Mouse (Mus musculus): ENCODE data around the gene Exoc2. TPM values are rescaled to one million over a fixed set of nuclear protein-coding genes. Genes with fewer than 3 reads are reported as not detected.

Exoc2 gene
- total and polyA plus RNA-seq, 2 experiments: 3.3 to 10.9 TPM

DNA sequence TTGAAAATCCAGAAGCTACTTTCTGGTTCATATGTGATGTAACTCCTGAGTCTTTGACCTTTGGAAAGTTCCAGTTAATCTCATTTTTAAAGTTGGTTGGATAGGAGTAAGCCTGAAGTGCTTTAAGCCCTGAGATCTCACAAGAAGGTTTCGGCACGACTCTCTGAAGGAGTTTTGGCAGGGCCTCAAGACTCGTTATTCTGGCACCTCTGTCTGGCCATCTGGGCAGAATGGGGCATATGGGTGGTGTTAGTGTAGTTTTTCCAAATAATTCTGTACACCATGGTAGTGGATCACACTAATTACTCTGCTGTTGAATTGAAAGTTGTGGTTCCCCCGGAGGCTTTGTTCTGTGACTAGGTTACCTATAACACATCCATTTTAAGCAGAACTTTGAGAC is 4.3 kb upstream of the Exoc2 start:
- no peak overlapping the region for H3K27ac ChIP-seq (replicated peaks; ENCODE audit: insufficient read depth, low read depth, low read length)
- TF ChIP-seq POLR2A (IDR thresholded peaks at IDR 0.05; ENCODE audit: extremely low read depth, insufficient read depth, low read length): no peak
- no peak for TF ChIP-seq CTCF (IDR thresholded peaks at IDR 0.05; ENCODE audit: low read depth, low read length)
- no peak for DNase-seq (ENCODE audit: extremely low read depth, low read depth, low spot score)
- WGBS: 84% methylated on average over 4 of the region's 4 CpGs
- no peak overlapping the region for H3K4me3 ChIP-seq (ENCODE audit: insufficient read depth, low read depth, low read length)
- H3K4me1 ChIP-seq (ENCODE audit: control insufficient read depth, insufficient read depth, low read length): peaks cover 4% of the 10 kb centered on the region
- H3K27me3 ChIP-seq (ENCODE audit: control insufficient read depth, insufficient read depth, low read length): no peaks in the 10 kb centered on the region
- no peaks in the 10 kb centered on the region for H3K36me3 ChIP-seq (ENCODE audit: control insufficient read depth, insufficient read depth, low read length)
- no peak overlapping the region for H3K9ac ChIP-seq (ENCODE audit: low read depth, low read length)
- H3K79me2 ChIP-seq (ENCODE audit: control insufficient read depth, insufficient read depth, low read length): no peaks in the 10 kb centered on the region

- Histone ChIP-seq H3K79me2 (ENCODE audit: control insufficient read depth, insufficient read depth, low read length) (no peaks in the 10 kb centered on the region), H3K4me1 (ENCODE audit: control insufficient read depth, insufficient read depth, low read length) (peaks cover 8% of the 10 kb centered on the region), H3K27me3 (ENCODE audit: control insufficient read depth, insufficient read depth, low read length) (no peaks in the 10 kb centered on the region), H3K27ac (replicated peaks; ENCODE audit: insufficient read depth, low read depth, low read length) (no peak overlapping the region), H3K36me3 (ENCODE audit: control insufficient read depth, insufficient read depth, low read length) (no peaks in the 10 kb centered on the region), H3K4me3 (ENCODE audit: insufficient read depth, low read depth, low read length) (no peak overlapping the region), H3K9ac (ENCODE audit: low read depth, low read length) (no peak overlapping the region)
- no peak for DNase-seq (ENCODE audit: extremely low read depth, low read depth, low spot score)
- 63% methylated on average over 8 of the region's 8 CpGs for WGBS
- no peak for TF ChIP-seq POLR2A (IDR thresholded peaks at IDR 0.05; ENCODE audit: extremely low read depth, insufficient read depth, low read length)
Observed at GRCm38 (mm10) chr13:30976536-30977084, 2.7 kb upstream of the Exoc2 start.

DNA sequence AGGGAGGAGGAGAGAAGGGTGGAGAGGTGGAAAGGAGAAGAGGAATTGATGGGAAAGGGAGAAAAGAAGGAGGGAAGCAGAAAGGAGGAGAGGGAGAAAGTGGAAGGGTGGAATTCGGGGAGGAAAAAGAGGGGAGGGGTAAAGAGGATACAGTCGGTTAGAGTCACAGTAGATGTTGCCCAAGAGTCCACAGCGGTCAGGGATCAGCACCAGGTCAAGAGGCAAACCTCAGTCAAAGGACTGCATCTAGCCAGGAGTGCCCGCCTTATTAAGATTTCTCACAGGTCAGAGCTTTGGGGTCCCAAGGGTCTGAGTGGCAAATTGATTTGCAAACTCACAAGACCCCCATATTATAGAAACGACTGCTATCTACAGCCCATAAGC is 346 bp upstream of the Exoc2 start:
- TF ChIP-seq POLR2A (IDR thresholded peaks at IDR 0.05; ENCODE audit: extremely low read depth, insufficient read depth, low read length) (no peak), CTCF (IDR thresholded peaks at IDR 0.05; ENCODE audit: low read depth, low read length) (no peak)
- H3K27ac ChIP-seq (replicated peaks; ENCODE audit: insufficient read depth, low read depth, low read length): peak overlapping the region; percentile 16; the same call in 1 of the 2 replicates
- peak overlapping the region; percentile 43 for H3K9ac ChIP-seq (ENCODE audit: low read depth, low read length)
- 15% methylated on average over 5 of the region's 5 CpGs for WGBS
- H3K27me3 ChIP-seq (ENCODE audit: control insufficient read depth, insufficient read depth, low read length): no peaks in the 10 kb centered on the region
- H3K79me2 ChIP-seq (ENCODE audit: control insufficient read depth, insufficient read depth, low read length): no peaks in the 10 kb centered on the region
- peak overlapping the region; percentile 93 for H3K4me3 ChIP-seq (ENCODE audit: insufficient read depth, low read depth, low read length)
- peaks cover 8% of the 10 kb centered on the region for H3K4me1 ChIP-seq (ENCODE audit: control insufficient read depth, insufficient read depth, low read length)
- DNase-seq (ENCODE audit: extremely low read depth, low read depth, low spot score): peak; percentile 66
- no peaks in the 10 kb centered on the region for H3K36me3 ChIP-seq (ENCODE audit: control insufficient read depth, insufficient read depth, low read length)

GRCm38 (mm10) chr13:30972102-30972501 is 1.8 kb downstream of the Exoc2 start:
- no peaks in the 10 kb centered on the region for H3K27me3 ChIP-seq (ENCODE audit: control insufficient read depth, insufficient read depth, low read length)
- no peak overlapping the region for H3K9ac ChIP-seq (ENCODE audit: low read depth, low read length)
- no peak overlapping the region for H3K27ac ChIP-seq (replicated peaks; ENCODE audit: insufficient read depth, low read depth, low read length)
- H3K4me1 ChIP-seq (ENCODE audit: control insufficient read depth, insufficient read depth, low read length): peaks cover 14% of the 10 kb centered on the region
- H3K4me3 ChIP-seq (ENCODE audit: insufficient read depth, low read depth, low read length): no peak overlapping the region
- peaks cover 3% of the 10 kb centered on the region; the same call in 1 of the 2 replicates for H3K79me2 ChIP-seq (ENCODE audit: control insufficient read depth, insufficient read depth, low read length)
- H3K36me3 ChIP-seq (ENCODE audit: control insufficient read depth, insufficient read depth, low read length): no peaks in the 10 kb centered on the region
- no peak for DNase-seq (ENCODE audit: extremely low read depth, low read depth, low spot score)
- TF ChIP-seq CTCF (IDR thresholded peaks at IDR 0.05; ENCODE audit: low read depth, low read length) (no peak), POLR2A (IDR thresholded peaks at IDR 0.05; ENCODE audit: extremely low read depth, insufficient read depth, low read length) (no peak)
- WGBS: 87% methylated on average over 2 of the region's 2 CpGs

DNA sequence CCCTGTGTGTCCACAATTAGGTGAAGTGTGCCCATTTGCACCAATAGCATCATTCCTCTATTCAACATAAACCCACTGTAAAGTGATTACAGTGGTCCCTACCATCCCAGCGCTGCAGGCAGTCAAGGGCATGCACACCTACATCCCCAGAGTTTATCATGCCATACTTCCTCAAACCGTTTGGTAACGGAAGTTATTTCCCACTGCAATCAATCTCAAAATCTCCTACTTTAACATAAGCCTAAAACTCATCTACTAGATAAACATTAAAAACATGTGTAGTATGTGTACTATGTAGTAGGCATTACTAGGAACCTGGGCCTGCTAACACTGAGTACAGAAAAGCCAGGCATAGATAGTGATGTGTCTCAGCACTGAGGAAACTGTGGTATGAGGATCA is 2.8 kb downstream of the Exoc2 start:
- WGBS: 65% methylated on average over 3 of the region's 3 CpGs
- TF ChIP-seq CTCF (IDR thresholded peaks at IDR 0.05; ENCODE audit: low read depth, low read length) (no peak), POLR2A (IDR thresholded peaks at IDR 0.05; ENCODE audit: extremely low read depth, insufficient read depth, low read length) (no peak)
- Histone ChIP-seq H3K36me3 (ENCODE audit: control insufficient read depth, insufficient read depth, low read length) (no peaks in the 10 kb centered on the region), H3K27me3 (ENCODE audit: control insufficient read depth, insufficient read depth, low read length) (no peaks in the 10 kb centered on the region), H3K9ac (ENCODE audit: low read depth, low read length) (no peak overlapping the region), H3K4me3 (ENCODE audit: insufficient read depth, low read depth, low read length) (no peak overlapping the region), H3K27ac (replicated peaks; ENCODE audit: insufficient read depth, low read depth, low read length) (no peak overlapping the region), H3K4me1 (ENCODE audit: control insufficient read depth, insufficient read depth, low read length) (peaks cover 14% of the 10 kb centered on the region), H3K79me2 (ENCODE audit: control insufficient read depth, insufficient read depth, low read length) (peaks cover 10% of the 10 kb centered on the region)
- DNase-seq (ENCODE audit: extremely low read depth, low read depth, low spot score): no peak

- TF ChIP-seq POLR2A (IDR thresholded peaks at IDR 0.05; ENCODE audit: extremely low read depth, insufficient read depth, low read length) (no peak), CTCF (IDR thresholded peaks at IDR 0.05; ENCODE audit: low read depth, low read length) (no peak)
- WGBS: 25% methylated on average over 4 of the region's 4 CpGs
- peaks cover 23% of the 10 kb centered on the region for H3K79me2 ChIP-seq (ENCODE audit: control insufficient read depth, insufficient read depth, low read length)
- no peak overlapping the region for H3K27ac ChIP-seq (replicated peaks; ENCODE audit: insufficient read depth, low read depth, low read length)
- peak; percentile 48 for DNase-seq (ENCODE audit: extremely low read depth, low read depth, low spot score)
- H3K4me3 ChIP-seq (ENCODE audit: insufficient read depth, low read depth, low read length): no peak overlapping the region
- H3K4me1 ChIP-seq (ENCODE audit: control insufficient read depth, insufficient read depth, low read length): peaks cover 9% of the 10 kb centered on the region
- H3K27me3 ChIP-seq (ENCODE audit: control insufficient read depth, insufficient read depth, low read length): no peaks in the 10 kb centered on the region
- H3K9ac ChIP-seq (ENCODE audit: low read depth, low read length): no peak overlapping the region
- no peaks in the 10 kb centered on the region for H3K36me3 ChIP-seq (ENCODE audit: control insufficient read depth, insufficient read depth, low read length)
Observed at GRCm38 (mm10) chr13:30968311-30968710, 5.6 kb downstream of the Exoc2 start.
